Mouse (Mus musculus) limb, embryonic 11.5 days (tissue): ENCODE measurements at regions not wholly inside any gene's neighbourhood (a gene's known extent, or its start where the extent isn't known, plus 50 kb on each side); places are given as distances from the start of the nearest gene placed in this dataset.

ENCODE experiments used
- ATAC-seq: fragments of 200-750 bp; cut with Nextera tagmentation; 2 replicates; pipeline ENCODE4 v1.8.0; 2017; ENCODE audit warnings: low read depth; ENCODE audit not compliant: insufficient number of reproducible peaks, low FRiP score, low TSS enrichment
- DNase-seq: peaks from one replicate; pipeline ENCODE4 v3.0.0-alpha.2; 2015; ENCODE audit warnings: low spot score
- H3K27ac ChIP-seq: fragments of 300-500 bp; sonication (generic); replicated peaks from 2 replicates; pipeline ENCODE4 v1.5.1; 2014; ENCODE audit warnings: low read depth, mild to moderate bottlenecking, low read length
- H3K27me3 ChIP-seq: fragments of 300-500 bp; sonication (generic); 2 replicates; pipeline ENCODE4 v1.6.1; 2014; ENCODE audit warnings: mild to moderate bottlenecking, low read length, mixed read lengths; ENCODE audit not compliant: control insufficient read depth, insufficient read depth
- H3K36me3 ChIP-seq: fragments of 300-500 bp; sonication (generic); 2 replicates; pipeline ENCODE4 v1.6.1; 2014; ENCODE audit warnings: mild to moderate bottlenecking, low read length, moderate library complexity, mixed read lengths; ENCODE audit not compliant: control insufficient read depth, insufficient read depth
- H3K4me1 ChIP-seq: fragments of 300-500 bp; sonication (generic); 2 replicates; pipeline ENCODE4 v1.6.1; 2014; ENCODE audit warnings: low read length, mixed read lengths; ENCODE audit not compliant: control insufficient read depth, insufficient read depth
- H3K4me2 ChIP-seq: fragments of 300-500 bp; sonication (generic); 2 replicates; pipeline ENCODE4 v1.6.1; 2014; ENCODE audit warnings: low read depth, mild to moderate bottlenecking, moderate library complexity; ENCODE audit not compliant: severe bottlenecking
- H3K4me3 ChIP-seq: fragments of 300-500 bp; sonication (generic); 2 replicates; pipeline ENCODE4 v1.5.1; 2014; ENCODE audit warnings: low read depth, low read length
- H3K9ac ChIP-seq: fragments of 300-500 bp; sonication (generic); 2 replicates; pipeline ENCODE4 v1.6.1; 2014; ENCODE audit warnings: mild to moderate bottlenecking, low read length
- H3K9me3 ChIP-seq: fragments of 300-500 bp; sonication (generic); 2 replicates; pipeline ENCODE4 v1.6.1; 2016; ENCODE audit warnings: low read length; ENCODE audit not compliant: control insufficient read depth
- WGBS: fragments of 180-500 bp; shearing (Covaris S2); extraction: QIAGEN DNeasy Blood & Tissue Kit; methylation state at CpG from one replicate; pipeline ENCODE4 v1.1.7; 2014; 5-methylcytosine and 5-hydroxymethylcytosine counted together

DNA sequence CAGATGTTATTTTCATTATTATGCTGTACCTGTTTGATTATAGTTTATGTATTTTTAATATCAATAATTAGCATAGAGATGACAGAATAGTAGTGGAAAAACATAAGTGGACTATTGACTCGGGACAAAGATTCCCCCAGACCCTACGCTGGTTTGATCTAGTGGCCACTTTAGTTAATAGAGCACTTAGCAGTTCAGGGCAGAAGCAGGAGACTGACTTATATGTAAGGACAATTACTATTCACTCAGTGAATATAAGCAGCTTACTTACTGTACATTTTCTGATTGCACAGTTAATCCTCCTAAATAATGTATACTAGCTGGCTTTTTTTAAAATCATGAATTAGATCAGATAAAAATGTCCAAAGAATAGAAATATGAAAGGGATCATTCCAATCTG lies 416.2 kb upstream of the Prmt6 start:
- DNase-seq (no peak), ATAC-seq (no peak)
- H3K9me3 ChIP-seq = no peaks in the 10 kb centered on the region
- no peak overlapping the region for H3K9ac ChIP-seq
- WGBS = 89% methylated on average over 2 of the region's 2 CpGs
- no peaks in the 10 kb centered on the region for H3K36me3 ChIP-seq
- H3K4me2 ChIP-seq = no peak overlapping the region
- H3K27me3 ChIP-seq = no peaks in the 10 kb centered on the region
- no peaks in the 10 kb centered on the region for H3K4me1 ChIP-seq
- no peak overlapping the region for H3K27ac ChIP-seq
- no peak overlapping the region for H3K4me3 ChIP-seq

DNA sequence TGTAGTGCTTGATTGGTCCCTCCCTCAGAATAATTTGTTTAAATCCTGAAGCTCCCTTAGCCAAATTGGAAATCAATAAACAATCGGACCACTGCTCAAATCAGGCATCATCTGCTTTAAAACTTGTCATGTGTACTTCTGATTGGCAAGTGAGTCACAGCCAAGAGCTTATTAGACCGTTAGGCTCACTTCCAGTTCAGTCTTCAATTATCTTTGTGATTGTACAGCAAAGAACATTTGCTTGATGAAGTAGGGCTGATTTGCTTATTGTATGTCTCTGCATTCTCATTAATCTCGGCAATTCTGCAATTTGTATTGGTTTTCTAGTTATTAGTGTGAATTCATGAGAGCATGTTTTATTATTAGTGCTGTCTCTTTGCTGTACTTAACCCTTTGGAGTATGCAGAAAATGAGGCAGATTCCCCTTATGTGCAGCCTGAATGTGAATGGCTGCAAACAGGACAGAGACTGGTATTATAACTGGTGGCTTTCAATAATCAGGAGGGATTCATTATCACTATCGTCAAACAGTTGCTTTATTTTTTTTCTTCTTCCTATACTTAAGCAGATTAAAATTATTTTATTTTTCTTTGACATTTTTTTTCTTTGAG lies 406.8 kb upstream of the Prmt6 start:
- no peak overlapping the region for H3K27ac ChIP-seq
- no peak for DNase-seq
- H3K4me1 ChIP-seq = no peaks in the 10 kb centered on the region
- WGBS = 87% methylated on average over 4 of the region's 4 CpGs
- no peak overlapping the region for H3K9ac ChIP-seq
- H3K27me3 ChIP-seq = no peaks in the 10 kb centered on the region
- H3K4me3 ChIP-seq = no peak overlapping the region
- ATAC-seq = no peak
- no peaks in the 10 kb centered on the region for H3K36me3 ChIP-seq
- no peaks in the 10 kb centered on the region for H3K9me3 ChIP-seq
- H3K4me2 ChIP-seq = no peak overlapping the region

DNA sequence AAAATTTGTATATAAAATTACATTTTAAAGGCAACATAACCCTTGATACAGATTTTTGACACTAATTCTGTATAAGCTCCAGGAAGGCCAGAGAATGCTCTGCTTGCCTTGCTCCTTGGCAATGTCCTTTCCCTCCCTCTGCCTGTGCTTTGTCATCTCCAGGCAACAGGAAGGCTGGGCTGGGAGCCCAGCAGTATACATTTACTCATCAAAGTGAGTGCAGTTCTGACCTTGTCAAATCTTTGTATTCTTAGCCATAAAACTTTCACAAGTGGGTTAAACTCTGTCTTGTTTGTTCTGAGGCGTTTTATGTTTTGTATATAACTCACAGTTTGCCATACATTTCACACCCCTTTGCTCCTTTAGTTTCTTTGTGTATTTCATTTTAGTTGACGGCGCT lies 375.5 kb upstream of the Prmt6 start:
- no peaks in the 10 kb centered on the region for H3K27me3 ChIP-seq
- H3K27ac ChIP-seq = no peak overlapping the region
- H3K4me3 ChIP-seq = no peak overlapping the region
- no peaks in the 10 kb centered on the region for H3K9me3 ChIP-seq
- no peaks in the 10 kb centered on the region for H3K36me3 ChIP-seq
- H3K4me2 ChIP-seq = no peak overlapping the region
- H3K4me1 ChIP-seq = no peaks in the 10 kb centered on the region
- ATAC-seq (no peak), DNase-seq (no peak)
- 76% methylated on average over 3 of the region's 3 CpGs for WGBS
- H3K9ac ChIP-seq = no peak overlapping the region

DNA sequence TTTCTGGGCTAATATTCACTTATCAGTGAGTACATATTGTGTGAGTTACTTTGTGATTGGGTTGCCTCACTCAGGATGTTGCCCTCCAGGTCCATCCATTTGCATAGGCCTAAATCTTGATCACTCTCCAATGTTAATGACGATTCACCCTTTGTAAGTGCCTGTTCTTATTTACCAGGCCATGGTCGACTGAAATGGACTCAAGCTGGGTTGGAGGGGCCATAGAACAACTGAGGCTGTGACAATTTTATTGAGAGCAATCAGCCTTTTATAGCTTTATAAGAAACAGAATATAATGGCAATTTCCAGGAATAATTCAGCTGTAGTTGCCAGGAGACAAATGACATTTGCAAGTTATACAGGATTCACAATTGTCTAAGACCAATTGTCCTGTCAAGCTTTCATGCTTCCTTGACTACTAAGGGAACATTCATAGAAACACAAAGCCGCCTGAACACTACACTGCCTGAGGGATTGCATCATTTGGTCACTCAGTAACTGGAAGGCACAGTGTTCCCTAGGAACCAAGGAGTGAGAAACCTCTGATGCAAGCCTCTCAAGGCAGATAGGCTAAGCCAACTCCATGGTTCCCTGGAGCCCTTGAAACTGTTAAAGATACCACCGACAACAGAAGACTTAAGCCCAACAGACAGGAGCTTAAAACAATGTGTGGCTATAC lies 348.5 kb upstream of the Prmt6 start:
- no peak overlapping the region for H3K4me2 ChIP-seq
- no peaks in the 10 kb centered on the region for H3K4me1 ChIP-seq
- no peak for ATAC-seq
- no peak overlapping the region for H3K9ac ChIP-seq
- H3K27ac ChIP-seq = no peak overlapping the region
- no peaks in the 10 kb centered on the region for H3K27me3 ChIP-seq
- no peaks in the 10 kb centered on the region for H3K9me3 ChIP-seq
- H3K36me3 ChIP-seq = no peaks in the 10 kb centered on the region
- 76% methylated on average over 4 of the region's 4 CpGs for WGBS
- no peak overlapping the region for H3K4me3 ChIP-seq
- no peak for DNase-seq

DNA sequence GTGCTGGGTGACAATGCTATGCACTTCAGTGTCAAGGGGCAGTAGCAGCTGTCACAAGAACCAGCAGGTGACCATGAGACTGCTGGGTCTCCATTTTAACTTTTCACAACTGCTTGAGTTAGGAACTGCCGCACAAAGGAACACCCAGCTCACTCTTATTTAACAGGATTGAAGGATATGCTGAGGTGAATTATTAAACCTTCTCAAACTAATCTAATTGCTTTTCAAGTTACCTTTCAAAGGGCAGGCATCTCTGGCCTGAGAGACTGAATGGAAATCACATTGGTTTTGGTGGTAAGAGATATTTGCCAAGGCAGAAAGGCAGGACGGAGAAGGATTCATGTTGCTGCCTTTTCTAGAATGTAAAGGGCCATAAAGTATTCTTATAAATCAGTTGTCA lies 332.0 kb upstream of the Prmt6 start:
- H3K27ac ChIP-seq = no peak overlapping the region
- DNase-seq = no peak
- WGBS = 25% methylated on average over 2 of the region's 2 CpGs
- no peaks in the 10 kb centered on the region for H3K27me3 ChIP-seq
- H3K9me3 ChIP-seq = no peaks in the 10 kb centered on the region
- H3K9ac ChIP-seq = no peak overlapping the region
- no peaks in the 10 kb centered on the region for H3K36me3 ChIP-seq
- peaks cover 3% of the 10 kb centered on the region; the same call in 1 of the 2 replicates for H3K4me1 ChIP-seq
- no peak overlapping the region for H3K4me2 ChIP-seq
- no peak overlapping the region for H3K4me3 ChIP-seq
- ATAC-seq = 0 out of 2 replicates have a peak, but pooled peaks have one; percentile 24

DNA sequence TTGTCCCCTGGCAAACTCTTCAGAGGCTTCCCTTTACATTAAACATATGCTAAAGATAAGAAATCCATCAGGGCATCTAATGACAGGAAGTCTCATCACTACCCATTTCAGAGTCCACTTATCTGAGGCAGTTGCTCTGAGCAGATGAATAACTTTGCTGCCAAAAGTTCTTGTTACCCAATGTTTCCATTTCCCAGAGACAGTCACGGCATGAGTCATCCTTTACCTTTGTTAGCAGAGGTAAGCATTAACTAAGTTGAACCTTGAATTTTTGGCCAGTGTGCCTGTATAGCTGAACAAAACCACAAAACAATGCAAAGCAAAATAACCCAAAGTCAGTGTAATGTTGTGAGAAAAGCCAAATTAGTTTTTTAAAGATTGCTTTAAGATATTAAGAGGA lies 328.5 kb upstream of the Prmt6 start:
- ATAC-seq (no peak), DNase-seq (no peak)
- no peak overlapping the region for H3K4me2 ChIP-seq
- no peak overlapping the region for H3K27ac ChIP-seq
- H3K4me3 ChIP-seq = no peak overlapping the region
- H3K9ac ChIP-seq = no peak overlapping the region
- 91% methylated on average over 1 of the region's 1 CpGs for WGBS
- no peaks in the 10 kb centered on the region for H3K36me3 ChIP-seq
- H3K4me1 ChIP-seq = peaks cover 3% of the 10 kb centered on the region; the same call in 1 of the 2 replicates
- no peaks in the 10 kb centered on the region for H3K27me3 ChIP-seq
- H3K9me3 ChIP-seq = no peaks in the 10 kb centered on the region

DNA sequence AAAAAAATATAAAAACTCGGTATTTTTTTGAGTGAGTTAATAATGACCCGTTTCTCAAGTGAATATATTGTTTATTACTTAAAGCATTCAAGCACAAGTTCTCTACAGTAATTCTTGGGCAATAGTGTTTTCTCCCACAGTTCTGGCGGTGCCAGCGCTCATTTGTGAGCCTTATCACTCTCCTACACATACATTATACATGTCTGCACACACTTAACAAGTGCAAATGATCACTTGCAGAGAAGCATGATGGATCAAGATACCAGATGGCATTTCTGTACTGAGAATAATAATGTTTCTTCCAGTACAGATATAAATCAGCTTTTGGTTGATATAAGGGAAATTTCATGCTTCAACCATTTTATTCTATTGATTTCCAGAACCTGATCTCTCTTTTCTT lies 316.4 kb upstream of the Prmt6 start:
- no peak overlapping the region for H3K4me2 ChIP-seq
- H3K9me3 ChIP-seq = no peaks in the 10 kb centered on the region
- WGBS = 89% methylated on average over 4 of the region's 4 CpGs
- H3K4me3 ChIP-seq = no peak overlapping the region
- H3K36me3 ChIP-seq = no peaks in the 10 kb centered on the region
- no peak overlapping the region for H3K9ac ChIP-seq
- H3K27ac ChIP-seq = no peak overlapping the region
- DNase-seq = no peak
- H3K4me1 ChIP-seq = no peaks in the 10 kb centered on the region
- no peaks in the 10 kb centered on the region for H3K27me3 ChIP-seq
- ATAC-seq = no peak

DNA sequence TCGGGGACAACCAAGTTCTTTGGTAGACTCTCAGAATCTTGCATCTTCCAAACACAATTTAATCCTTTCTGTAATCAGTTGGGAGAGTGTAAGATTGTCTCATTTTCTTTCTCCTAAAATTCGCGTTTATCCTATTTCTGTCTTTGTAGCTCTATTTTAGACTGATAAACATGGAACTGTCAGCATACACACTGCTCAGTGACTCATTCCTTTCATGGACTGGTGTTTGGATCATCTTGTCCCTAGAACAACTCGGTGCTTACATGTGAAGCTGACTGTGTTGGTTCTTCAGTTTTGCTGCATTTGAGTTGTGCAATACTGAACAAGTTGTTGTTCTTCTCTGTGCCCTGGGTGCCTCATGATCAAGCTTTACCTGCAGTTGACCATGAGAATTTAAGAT lies 296.5 kb upstream of the Prmt6 start:
- H3K36me3 ChIP-seq = no peaks in the 10 kb centered on the region
- no peak for DNase-seq
- H3K9me3 ChIP-seq = no peaks in the 10 kb centered on the region
- no peak for ATAC-seq
- H3K27ac ChIP-seq = no peak overlapping the region
- 84% methylated on average over 4 of the region's 4 CpGs for WGBS
- H3K4me1 ChIP-seq = no peaks in the 10 kb centered on the region
- H3K4me3 ChIP-seq = no peak overlapping the region
- no peak overlapping the region for H3K9ac ChIP-seq
- no peaks in the 10 kb centered on the region for H3K27me3 ChIP-seq
- no peak overlapping the region for H3K4me2 ChIP-seq

DNA sequence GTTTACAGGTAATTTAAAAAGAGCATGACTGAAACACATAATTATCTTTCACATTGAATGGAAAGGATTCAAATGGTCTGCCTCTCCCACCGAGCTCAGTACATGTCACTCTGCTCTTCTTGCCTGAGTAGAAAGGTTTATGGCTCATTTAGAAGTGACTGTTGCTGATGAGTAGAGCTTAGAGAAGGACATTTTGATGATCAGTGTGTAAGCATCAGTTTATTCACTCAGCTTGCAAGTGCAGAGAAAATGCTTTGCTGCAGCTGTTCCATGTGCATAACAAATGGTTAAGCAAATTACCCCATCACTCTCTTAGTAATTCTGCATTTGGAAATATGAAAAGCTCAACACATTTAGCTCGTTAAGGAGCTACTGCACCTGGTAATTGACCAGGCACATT lies 287.5 kb upstream of the Prmt6 start:
- no peak for ATAC-seq
- WGBS = 56% methylated on average over 2 of the region's 2 CpGs

More for the DNA sequence above, 287.5 kb upstream of the Prmt6 start:
- no peak overlapping the region for H3K4me3 ChIP-seq
- H3K27me3 ChIP-seq = no peaks in the 10 kb centered on the region
- H3K9ac ChIP-seq = no peak overlapping the region
- no peak overlapping the region for H3K27ac ChIP-seq
- DNase-seq = no peak
- H3K4me1 ChIP-seq = no peaks in the 10 kb centered on the region
- no peaks in the 10 kb centered on the region for H3K36me3 ChIP-seq
- no peaks in the 10 kb centered on the region for H3K9me3 ChIP-seq
- H3K4me2 ChIP-seq = no peak overlapping the region
